Mouse (Mus musculus): ENCODE measurements around the gene Ppp1r14c. TPM values are rescaled to one million over a fixed set of nuclear protein-coding genes. Genes with fewer than 3 reads are reported as not detected.
A peak's percentile ranks its signal among the peaks of the same experiment; 100 is the strongest.

The Ppp1r14c gene
- polyA plus RNA-seq (2015; fragmentation: Nextera tagmentation; extraction: Ambion mirVana), result 75.9 and 87.1 TPM in 2 replicates

- H3K27me3 ChIP-seq (replicated peaks; ENCODE audit: control insufficient read depth, insufficient read depth, low read length), result no peaks in the 10 kb centered on the region
- H3K4me2 ChIP-seq (ENCODE audit: low read length), result peak within 1 kb of the TSS; percentile 70
- peak; percentile 91 for ATAC-seq
- no peaks in the 10 kb centered on the region for H3K9me3 ChIP-seq (ENCODE audit: control insufficient read depth, low read length)
- peak within 1 kb of the TSS; percentile 69 for H3K4me3 ChIP-seq (ENCODE audit: low read length)
- H3K27ac ChIP-seq (ENCODE audit: low read depth, low read length), result peak within 1 kb of the TSS; percentile 83
- peaks cover 6% of the 10 kb centered on the region for H3K4me1 ChIP-seq (ENCODE audit: control insufficient read depth, insufficient read depth, low read depth, low read length)
- H3K9ac ChIP-seq (ENCODE audit: low read depth, low read length), result peak within 1 kb of the TSS; percentile 78
- under 1% methylated on average over 70 of the region's 74 CpGs for WGBS
- H3K36me3 ChIP-seq (ENCODE audit: control insufficient read depth, insufficient read depth, low read length), result no peaks in the 10 kb centered on the region
Measured at GRCm38 (mm10) chr10:3366036-3366869, at the start of gene Ppp1r14c. Ppp1r14c (plus strand) TSS chr10:3366057.

GRCm38 (mm10) chr10:3321406-3321805, 44.5 kb upstream of the Ppp1r14c start:
- Histone ChIP-seq H3K27me3 (replicated peaks; ENCODE audit: control insufficient read depth, insufficient read depth, low read length) (no peaks in the 10 kb centered on the region), H3K36me3 (ENCODE audit: control insufficient read depth, insufficient read depth, low read length) (no peaks in the 10 kb centered on the region), H3K4me3 (ENCODE audit: low read length) (no peak overlapping the region), H3K9ac (ENCODE audit: low read depth, low read length) (no peak overlapping the region), H3K9me3 (ENCODE audit: control insufficient read depth, low read length) (no peaks in the 10 kb centered on the region), H3K4me2 (ENCODE audit: low read length) (no peak overlapping the region), H3K27ac (ENCODE audit: low read depth, low read length) (no peak overlapping the region), H3K4me1 (ENCODE audit: control insufficient read depth, insufficient read depth, low read depth, low read length) (no peaks in the 10 kb centered on the region)
- no peak for ATAC-seq
- 88% methylated on average over 2 of the region's 2 CpGs for WGBS

- Histone ChIP-seq H3K4me3 (ENCODE audit: low read length) (no peak overlapping the region), H3K27me3 (replicated peaks; ENCODE audit: control insufficient read depth, insufficient read depth, low read length) (no peaks in the 10 kb centered on the region), H3K4me1 (ENCODE audit: control insufficient read depth, insufficient read depth, low read depth, low read length) (no peaks in the 10 kb centered on the region), H3K9me3 (ENCODE audit: control insufficient read depth, low read length) (no peaks in the 10 kb centered on the region), H3K36me3 (ENCODE audit: control insufficient read depth, insufficient read depth, low read length) (no peaks in the 10 kb centered on the region), H3K4me2 (ENCODE audit: low read length) (no peak overlapping the region), H3K27ac (ENCODE audit: low read depth, low read length) (no peak overlapping the region), H3K9ac (ENCODE audit: low read depth, low read length) (no peak overlapping the region)
- WGBS, result 72% methylated on average over 1 of the region's 1 CpGs
- no peak for ATAC-seq
Measured at GRCm38 (mm10) chr10:3325447-3325846, 40.4 kb upstream of the Ppp1r14c start.

- peak; percentile 94 for ATAC-seq
- Histone ChIP-seq H3K9me3 (ENCODE audit: control insufficient read depth, low read length) (no peaks in the 10 kb centered on the region), H3K4me1 (ENCODE audit: control insufficient read depth, insufficient read depth, low read depth, low read length) (no peaks in the 10 kb centered on the region), H3K27ac (ENCODE audit: low read depth, low read length) (no peak overlapping the region), H3K27me3 (replicated peaks; ENCODE audit: control insufficient read depth, insufficient read depth, low read length) (no peaks in the 10 kb centered on the region), H3K9ac (ENCODE audit: low read depth, low read length) (no peak overlapping the region), H3K4me3 (ENCODE audit: low read length) (no peak overlapping the region), H3K4me2 (ENCODE audit: low read length) (no peak overlapping the region), H3K36me3 (ENCODE audit: control insufficient read depth, insufficient read depth, low read length) (no peaks in the 10 kb centered on the region)
- 30% methylated on average over 3 of the region's 3 CpGs for WGBS
Measured at GRCm38 (mm10) chr10:3332880-3333279, 33.0 kb upstream of the Ppp1r14c start.

GRCm38 (mm10) chr10:3334570-3334969, 31.3 kb upstream of the Ppp1r14c start:
- H3K9ac ChIP-seq (ENCODE audit: low read depth, low read length), result no peak overlapping the region
- no peak overlapping the region for H3K4me2 ChIP-seq (ENCODE audit: low read length)
- H3K36me3 ChIP-seq (ENCODE audit: control insufficient read depth, insufficient read depth, low read length), result no peaks in the 10 kb centered on the region
- H3K27me3 ChIP-seq (replicated peaks; ENCODE audit: control insufficient read depth, insufficient read depth, low read length), result no peaks in the 10 kb centered on the region
- H3K27ac ChIP-seq (ENCODE audit: low read depth, low read length), result no peak overlapping the region
- no peak overlapping the region for H3K4me3 ChIP-seq (ENCODE audit: low read length)
- H3K9me3 ChIP-seq (ENCODE audit: control insufficient read depth, low read length), result no peaks in the 10 kb centered on the region
- ATAC-seq, result no peak
- no peaks in the 10 kb centered on the region for H3K4me1 ChIP-seq (ENCODE audit: control insufficient read depth, insufficient read depth, low read depth, low read length)

GRCm38 (mm10) chr10:3336729-3337329, 29.0 kb upstream of the Ppp1r14c start:
- Histone ChIP-seq H3K27me3 (replicated peaks; ENCODE audit: control insufficient read depth, insufficient read depth, low read length) (no peaks in the 10 kb centered on the region), H3K36me3 (ENCODE audit: control insufficient read depth, insufficient read depth, low read length) (no peaks in the 10 kb centered on the region), H3K9ac (ENCODE audit: low read depth, low read length) (no peak overlapping the region), H3K9me3 (ENCODE audit: control insufficient read depth, low read length) (no peaks in the 10 kb centered on the region), H3K4me3 (ENCODE audit: low read length) (no peak overlapping the region), H3K27ac (ENCODE audit: low read depth, low read length) (no peak overlapping the region), H3K4me1 (ENCODE audit: control insufficient read depth, insufficient read depth, low read depth, low read length) (no peaks in the 10 kb centered on the region), H3K4me2 (ENCODE audit: low read length) (no peak overlapping the region)
- 70% methylated on average over 7 of the region's 7 CpGs for WGBS
- ATAC-seq, result no peak

- no peaks in the 10 kb centered on the region for H3K36me3 ChIP-seq (ENCODE audit: control insufficient read depth, insufficient read depth, low read length)
- ATAC-seq, result no peak
- H3K4me2 ChIP-seq (ENCODE audit: low read length), result no peak overlapping the region
- H3K9ac ChIP-seq (ENCODE audit: low read depth, low read length), result no peak overlapping the region
- H3K9me3 ChIP-seq (ENCODE audit: control insufficient read depth, low read length), result no peaks in the 10 kb centered on the region
- H3K27ac ChIP-seq (ENCODE audit: low read depth, low read length), result no peak overlapping the region
- no peaks in the 10 kb centered on the region for H3K4me1 ChIP-seq (ENCODE audit: control insufficient read depth, insufficient read depth, low read depth, low read length)
- WGBS, result 76% methylated on average over 2 of the region's 2 CpGs
- H3K4me3 ChIP-seq (ENCODE audit: low read length), result no peak overlapping the region
- H3K27me3 ChIP-seq (replicated peaks; ENCODE audit: control insufficient read depth, insufficient read depth, low read length), result no peaks in the 10 kb centered on the region
Measured at GRCm38 (mm10) chr10:3337330-3337901, 28.4 kb upstream of the Ppp1r14c start.

- Histone ChIP-seq H3K9me3 (ENCODE audit: control insufficient read depth, low read length) (no peaks in the 10 kb centered on the region), H3K4me2 (ENCODE audit: low read length) (no peak overlapping the region), H3K36me3 (ENCODE audit: control insufficient read depth, insufficient read depth, low read length) (no peaks in the 10 kb centered on the region), H3K27ac (ENCODE audit: low read depth, low read length) (no peak overlapping the region), H3K27me3 (replicated peaks; ENCODE audit: control insufficient read depth, insufficient read depth, low read length) (no peaks in the 10 kb centered on the region), H3K4me1 (ENCODE audit: control insufficient read depth, insufficient read depth, low read depth, low read length) (no peaks in the 10 kb centered on the region), H3K4me3 (ENCODE audit: low read length) (no peak overlapping the region), H3K9ac (ENCODE audit: low read depth, low read length) (no peak overlapping the region)
- ATAC-seq, result no peak
- 57% methylated on average over 5 of the region's 5 CpGs for WGBS
Measured at GRCm38 (mm10) chr10:3345706-3346105, 20.2 kb upstream of the Ppp1r14c start.

- H3K4me1 ChIP-seq (ENCODE audit: control insufficient read depth, insufficient read depth, low read depth, low read length), result no peaks in the 10 kb centered on the region
- no peak overlapping the region for H3K9ac ChIP-seq (ENCODE audit: low read depth, low read length)
- no peaks in the 10 kb centered on the region for H3K36me3 ChIP-seq (ENCODE audit: control insufficient read depth, insufficient read depth, low read length)
- ATAC-seq, result no peak
- no peak overlapping the region for H3K4me3 ChIP-seq (ENCODE audit: low read length)
- no peak overlapping the region for H3K27ac ChIP-seq (ENCODE audit: low read depth, low read length)
- H3K4me2 ChIP-seq (ENCODE audit: low read length), result no peak overlapping the region
- H3K9me3 ChIP-seq (ENCODE audit: control insufficient read depth, low read length), result no peaks in the 10 kb centered on the region
- H3K27me3 ChIP-seq (replicated peaks; ENCODE audit: control insufficient read depth, insufficient read depth, low read length), result no peaks in the 10 kb centered on the region
- 44% methylated on average over 1 of the region's 1 CpGs for WGBS
Measured at GRCm38 (mm10) chr10:3359531-3359930, 6.3 kb upstream of the Ppp1r14c start.
